Mouse (Mus musculus) kidney, adult 9 months (tissue): ENCODE measurements at regions not wholly inside any gene's neighbourhood (a gene's known extent, or its start where the extent isn't known, plus 50 kb on each side); places are given as distances from the start of the nearest gene placed in this dataset.
A peak's percentile ranks its signal among the peaks of the same experiment; 100 is the strongest.

Experiments used
- DNase-seq: peaks from one replicate; pipeline ENCODE4 v3.0.0; 2022

DNA sequence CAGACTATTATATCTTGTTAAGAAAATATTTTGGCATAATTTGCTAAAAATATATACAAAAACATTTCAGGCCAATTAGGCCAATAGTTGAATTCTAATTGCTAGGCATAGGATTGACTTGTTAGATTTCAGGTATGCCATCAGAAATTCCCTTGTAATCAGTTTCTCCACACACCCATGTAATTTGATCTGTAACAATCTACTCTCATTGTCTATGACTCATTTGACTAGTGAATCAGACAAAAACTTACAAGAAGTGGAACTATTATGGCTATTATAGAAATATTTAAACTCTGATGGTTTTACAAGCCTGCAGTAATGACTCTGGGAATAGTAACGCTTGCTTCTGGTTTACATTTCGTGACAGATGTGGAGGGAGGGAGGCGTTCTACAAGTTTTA lies 338.9 kb upstream of the Ptbp2 start:
- DNase-seq, result no peak

DNA sequence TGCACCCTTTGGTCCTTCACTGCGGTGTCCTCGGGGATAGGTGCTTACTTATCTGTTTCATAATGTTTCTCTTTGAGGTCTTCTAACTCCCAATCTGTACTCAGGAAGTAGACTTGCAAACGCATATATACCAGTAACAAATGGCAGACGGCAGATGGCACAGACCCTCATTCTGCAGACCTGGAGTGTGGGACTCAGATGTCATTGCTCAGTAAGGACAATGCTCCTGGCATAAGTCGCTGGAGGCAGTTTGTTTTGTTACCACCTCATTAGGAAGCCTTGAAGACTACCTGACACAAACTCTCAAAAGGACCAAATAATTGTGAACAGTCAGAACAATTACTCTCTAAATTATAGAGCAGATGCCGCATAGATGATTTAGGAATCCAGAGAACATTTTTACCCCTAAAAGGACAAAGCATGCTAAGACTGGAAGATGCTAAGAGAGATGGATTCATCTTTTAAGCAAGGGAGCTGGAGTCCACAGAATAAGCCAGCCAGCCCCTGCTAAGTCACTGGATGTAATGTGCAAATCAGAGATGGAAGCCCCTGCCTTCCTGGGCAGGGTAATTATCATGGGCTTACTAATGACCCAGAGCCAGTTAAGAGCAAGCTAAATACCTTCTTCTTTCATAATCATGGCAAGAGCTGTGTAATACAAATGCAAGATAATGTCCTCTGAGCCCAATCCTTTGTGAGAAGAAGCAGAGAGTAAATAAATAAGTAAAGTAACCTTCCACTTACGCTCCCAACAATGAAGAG lies 299.1 kb upstream of the Ptbp2 start:
- DNase-seq, result no peak

DNA sequence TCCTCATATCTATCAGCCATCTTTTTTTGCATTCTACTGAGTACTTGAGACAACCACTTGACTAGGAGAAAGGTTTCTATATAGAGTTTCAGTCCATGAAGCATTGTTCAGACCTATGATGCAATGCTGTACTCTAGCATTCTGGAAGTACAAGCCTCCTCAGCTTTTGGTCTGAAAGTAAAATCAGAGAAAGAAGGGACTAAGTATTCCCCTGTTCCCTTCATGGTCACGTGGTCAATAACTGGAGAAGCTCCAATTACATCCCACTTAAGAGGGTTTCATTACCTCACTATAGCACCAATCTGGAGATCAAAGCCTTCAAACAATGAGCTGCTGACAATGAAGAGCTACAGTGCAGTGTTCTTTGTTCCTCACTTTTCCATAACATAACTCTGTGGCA lies 289.3 kb upstream of the Ptbp2 start:
- no peak for DNase-seq

DNA sequence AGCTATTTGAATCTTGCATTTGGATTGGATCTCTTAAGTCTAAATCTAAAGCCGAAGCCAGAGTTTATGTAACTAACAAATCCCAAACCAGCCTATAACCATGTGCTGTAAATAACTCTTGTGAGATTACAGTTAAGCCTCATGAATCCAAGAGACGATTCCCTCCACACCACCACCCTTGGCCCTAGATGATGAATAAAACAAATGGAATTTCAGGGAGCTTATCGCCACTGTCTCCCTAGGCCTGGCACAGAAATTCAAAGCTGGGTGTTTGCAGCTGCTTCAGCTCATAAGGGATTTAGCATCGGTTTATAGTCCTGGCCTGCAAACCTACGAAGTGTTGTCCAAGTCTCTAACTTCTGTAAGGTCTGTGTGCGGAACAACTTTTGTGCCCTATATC lies 281.4 kb upstream of the Ptbp2 start:
- no peak for DNase-seq

DNA sequence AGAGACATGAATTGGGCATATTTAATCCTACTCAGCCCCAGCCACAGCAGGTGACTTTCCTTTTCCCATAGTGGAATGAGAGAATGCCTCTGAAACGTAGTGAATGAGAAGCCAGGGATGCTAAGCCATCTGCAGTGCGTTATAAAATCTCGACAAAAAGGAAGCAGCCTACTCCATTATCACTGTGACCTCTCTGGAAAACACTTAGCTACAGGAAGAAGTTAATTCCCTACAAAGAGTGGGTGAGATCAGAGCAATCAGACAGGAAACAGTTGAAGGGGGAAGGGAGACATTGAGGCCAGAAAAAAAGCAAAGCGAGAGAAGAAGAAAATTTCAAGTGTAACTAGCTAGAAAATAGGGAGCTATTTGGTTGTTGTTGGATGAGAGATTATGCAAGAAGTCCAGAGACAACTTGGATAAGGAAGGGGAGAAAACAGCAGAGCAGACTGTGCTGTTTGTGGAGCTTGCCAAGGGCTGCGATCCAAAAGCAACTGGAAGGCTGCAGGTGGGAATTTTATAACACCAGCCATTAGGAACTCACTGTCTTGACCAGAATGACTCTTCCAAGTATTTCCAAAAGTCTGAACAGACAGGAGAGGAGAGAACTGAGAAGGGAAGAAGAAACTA lies 280.7 kb upstream of the Ptbp2 start:
- no peak for DNase-seq

DNA sequence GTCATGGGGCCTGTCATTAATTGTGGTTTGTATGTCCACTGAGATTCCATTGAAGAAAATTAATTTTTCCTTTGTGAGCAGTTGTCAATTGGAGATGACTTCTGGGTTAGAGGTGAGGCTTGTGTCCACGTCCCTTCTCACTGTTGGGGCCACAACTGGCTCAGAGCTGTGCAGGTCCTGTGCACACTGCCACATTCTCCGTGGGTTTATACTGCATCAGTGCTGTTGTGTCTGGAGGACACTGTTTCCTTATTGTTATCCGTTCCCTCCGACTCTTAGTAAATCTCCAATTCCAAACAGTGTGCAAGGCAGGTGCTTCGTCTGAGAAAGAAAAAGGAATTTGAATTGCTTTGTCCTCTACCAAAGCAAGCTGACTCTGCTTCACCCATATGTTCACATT lies 278.0 kb upstream of the Ptbp2 start:
- DNase-seq, result no peak

DNA sequence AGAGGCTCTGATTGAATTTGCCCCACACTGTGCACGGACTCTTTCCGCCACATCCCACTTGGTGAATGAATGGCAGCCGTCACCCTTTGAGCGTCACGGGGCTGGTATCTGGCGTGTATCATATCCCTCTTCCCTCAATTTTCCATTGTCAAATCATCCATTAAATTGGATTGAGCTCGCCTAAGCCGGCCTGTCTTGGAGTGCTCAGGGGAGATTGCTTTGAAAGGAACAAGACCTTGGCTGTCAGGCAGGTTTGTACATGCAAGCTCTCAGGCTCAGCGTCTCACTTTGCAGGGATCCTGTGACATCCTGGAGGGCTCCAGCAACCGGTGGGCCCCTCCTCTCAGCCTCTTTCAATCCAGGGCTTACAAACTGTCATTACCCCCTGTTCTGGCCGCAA lies 275.7 kb upstream of the Ptbp2 start:
- DNase-seq, result no peak

DNA sequence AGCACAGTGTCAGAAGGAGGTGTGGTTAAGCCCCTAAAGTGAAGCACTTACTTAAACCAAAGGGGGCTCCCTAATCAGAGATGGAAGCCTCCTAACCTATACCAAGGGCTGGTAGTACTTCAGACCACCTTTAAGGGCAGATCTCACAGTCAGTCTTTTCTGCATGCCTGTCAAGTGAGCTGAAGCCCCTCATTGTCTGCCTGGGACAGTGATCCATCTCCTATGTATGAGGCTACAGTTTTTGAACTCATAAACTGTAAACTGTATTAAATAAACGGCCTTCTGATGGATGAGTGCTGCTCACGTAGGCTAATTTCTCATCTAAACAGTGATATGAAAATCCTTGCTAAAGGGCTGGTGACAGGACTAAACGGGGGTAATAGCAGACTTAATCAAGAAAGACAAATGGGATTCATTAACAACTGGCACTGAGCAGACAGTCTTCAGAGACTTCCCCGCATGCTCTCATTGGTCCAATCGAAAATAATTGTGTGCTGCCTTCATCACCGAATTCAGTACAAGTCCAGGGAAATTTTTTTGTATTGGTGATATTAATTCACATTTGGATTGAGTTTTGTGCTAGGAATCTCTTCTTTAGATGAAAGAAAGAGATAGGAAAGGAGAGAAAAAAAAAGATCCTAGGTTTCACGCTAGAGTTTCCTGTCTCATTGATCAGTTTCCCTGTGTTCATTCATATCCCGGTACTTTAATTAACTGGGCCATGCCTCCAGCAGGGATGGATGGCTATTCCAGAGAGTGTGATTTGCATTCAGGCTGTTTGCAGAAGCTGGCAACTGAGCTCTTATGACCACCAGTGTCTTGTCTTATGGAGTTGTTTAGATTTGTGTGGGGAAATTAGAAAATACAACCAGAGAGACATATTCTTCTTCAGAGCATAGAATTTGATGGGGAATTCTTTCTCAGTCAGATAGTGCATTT lies 271.2 kb upstream of the Ptbp2 start:
- no peak for DNase-seq

DNA sequence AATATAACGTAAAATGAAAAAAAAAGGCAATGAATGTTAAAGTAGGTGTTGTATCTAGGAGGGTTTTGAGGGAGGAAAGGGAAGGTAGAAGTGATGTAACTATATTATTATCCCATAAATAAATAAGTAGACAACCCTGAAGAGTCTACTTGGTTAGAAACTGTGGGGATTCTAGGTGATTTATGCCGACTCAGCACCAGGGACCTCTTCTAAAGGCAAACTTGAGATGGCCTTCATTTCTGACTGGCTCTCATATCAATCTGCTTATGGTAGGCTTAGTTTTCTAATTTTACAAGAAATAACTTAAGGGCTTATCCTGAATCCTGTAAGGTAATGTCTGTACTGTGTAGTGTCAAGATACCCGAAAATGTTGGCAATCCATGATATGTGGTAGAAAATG lies 263.0 kb upstream of the Ptbp2 start:
- no peak for DNase-seq

DNA sequence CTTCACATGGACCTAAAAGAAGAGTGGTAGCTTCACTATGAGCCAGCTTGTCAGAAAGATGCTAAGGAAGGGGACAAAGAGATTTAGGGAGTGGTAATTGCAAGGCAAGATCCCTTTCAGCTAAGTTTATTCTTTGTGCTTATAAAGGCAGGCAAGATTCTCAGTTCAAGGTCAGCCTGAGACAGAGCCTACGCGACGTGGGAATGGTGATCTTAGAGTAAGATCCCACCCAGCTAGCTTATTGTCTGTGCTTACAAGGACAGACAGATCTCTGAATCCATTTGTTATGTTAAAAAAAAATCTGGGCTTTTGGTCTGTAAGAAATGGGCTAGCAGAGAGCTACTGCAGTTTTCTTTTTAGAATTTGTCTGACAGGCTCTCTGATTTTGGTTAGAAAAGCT lies 253.3 kb upstream of the Ptbp2 start:
- no peak for DNase-seq

DNA sequence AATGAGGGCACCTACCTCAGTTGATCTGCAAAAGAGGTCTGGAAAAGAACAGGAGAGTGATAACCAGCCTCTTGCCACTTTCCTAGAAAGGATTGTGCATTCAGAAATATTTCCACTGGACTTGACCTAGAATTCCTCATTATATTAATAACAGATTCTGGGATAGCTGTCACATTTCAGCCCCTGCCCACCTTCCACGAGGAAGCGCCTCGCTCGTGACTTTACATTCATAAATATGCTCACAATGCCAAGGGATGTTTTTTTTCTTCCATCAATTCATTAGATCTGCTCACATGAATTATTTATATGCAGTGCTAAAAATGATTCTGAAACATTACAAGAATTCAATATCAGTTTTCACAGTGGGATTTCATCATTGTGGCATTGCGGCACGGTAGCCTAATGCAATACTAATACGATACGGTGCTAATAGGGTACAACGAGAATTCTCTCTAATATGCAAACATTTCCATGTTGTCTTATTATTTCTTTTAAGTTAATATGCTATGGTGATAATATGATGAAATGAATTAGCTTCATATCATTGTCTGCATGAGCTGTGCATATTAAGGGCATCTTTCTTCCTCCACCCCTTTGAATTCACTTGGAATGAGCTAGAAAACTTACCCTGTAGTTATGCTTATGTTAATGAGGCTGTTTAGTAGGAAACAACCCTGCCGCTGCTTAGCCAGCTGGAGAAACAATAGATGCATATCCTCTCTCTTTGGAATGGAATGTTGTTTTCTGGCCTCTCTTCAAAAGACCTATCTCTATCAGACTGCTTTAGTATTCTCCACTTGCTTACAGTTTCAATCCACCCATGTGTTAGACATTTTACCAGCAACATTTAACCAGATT lies 235.8 kb upstream of the Ptbp2 start:
- DNase-seq, result no peak

DNA sequence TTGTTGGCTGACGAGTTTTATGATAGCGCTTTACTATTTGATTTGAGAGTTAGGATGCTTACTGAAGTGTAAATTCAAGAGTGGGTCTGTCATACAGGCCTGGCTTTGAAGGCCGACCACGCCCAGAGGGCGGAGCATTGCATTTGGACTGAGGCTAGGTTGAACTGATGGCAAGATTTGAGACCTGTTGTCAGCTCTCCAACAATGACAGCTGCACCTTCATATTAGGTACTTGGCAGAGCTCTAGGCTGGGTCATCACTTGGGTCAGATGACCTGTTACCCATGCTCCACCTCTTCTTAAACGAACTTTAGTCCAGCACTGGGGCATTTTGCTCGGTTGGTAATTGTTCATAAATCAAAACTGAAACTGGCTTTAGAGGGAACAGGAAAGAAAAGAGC lies 231.1 kb upstream of the Ptbp2 start:
- no peak for DNase-seq

DNA sequence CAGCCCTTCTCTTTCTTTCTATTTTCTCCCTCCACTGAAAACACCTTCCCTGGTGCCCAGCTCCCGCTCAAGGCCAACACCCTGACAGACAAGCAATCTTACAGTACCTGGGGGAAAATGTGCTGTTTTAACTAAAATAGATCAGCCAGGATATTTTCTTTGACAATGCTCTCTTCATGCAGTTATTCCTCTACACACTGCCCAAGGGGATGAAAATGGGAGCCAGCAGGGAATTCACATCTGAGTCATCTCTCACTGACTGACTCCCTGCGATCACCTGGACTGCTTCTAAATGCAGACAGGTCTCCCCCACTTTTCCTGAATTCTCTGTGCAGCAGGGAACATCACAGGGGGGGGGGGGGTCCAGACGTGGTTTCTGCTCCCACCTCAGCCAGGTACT lies 227.6 kb upstream of the Ptbp2 start:
- DNase-seq, result no peak

DNA sequence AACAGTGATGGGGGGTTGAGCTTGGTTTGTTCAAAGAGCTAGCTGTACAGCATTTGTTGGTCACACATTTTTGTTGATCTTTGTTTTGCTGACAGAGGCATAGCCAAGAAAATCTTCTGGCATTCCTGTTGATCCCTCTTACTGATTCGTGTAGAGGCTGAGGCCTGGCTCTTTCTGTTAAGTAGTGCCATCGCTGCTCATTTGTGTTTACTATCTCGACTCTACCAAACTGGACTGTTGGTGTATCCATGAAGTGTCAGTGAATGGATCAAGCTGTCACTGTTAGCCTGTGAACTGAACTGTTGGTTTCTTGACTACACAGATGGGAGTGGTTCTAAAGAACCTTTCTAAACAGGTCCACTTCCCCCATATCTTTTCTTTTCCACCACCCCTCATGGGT lies 223.8 kb upstream of the Ptbp2 start:
- DNase-seq, result no peak

DNA sequence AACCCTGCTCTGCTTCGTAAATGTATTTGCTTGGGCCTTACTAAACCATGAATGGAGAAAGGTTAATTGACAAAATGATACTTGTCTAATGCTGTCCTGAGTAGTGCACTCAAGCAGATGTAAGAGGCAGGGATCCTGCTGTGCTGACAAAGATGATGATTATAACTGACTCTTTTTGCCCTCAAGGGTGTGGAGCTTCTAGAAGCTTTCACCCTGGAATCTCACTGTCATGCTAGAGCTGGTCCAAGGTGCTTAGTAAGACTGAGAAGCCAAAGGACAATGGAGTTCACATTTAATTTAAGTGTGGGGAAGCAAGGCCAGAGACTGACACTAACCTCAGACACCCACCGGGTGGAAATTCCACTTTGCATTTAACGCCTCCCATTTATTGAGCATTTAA lies 220.3 kb upstream of the Ptbp2 start:
- no peak for DNase-seq

DNA sequence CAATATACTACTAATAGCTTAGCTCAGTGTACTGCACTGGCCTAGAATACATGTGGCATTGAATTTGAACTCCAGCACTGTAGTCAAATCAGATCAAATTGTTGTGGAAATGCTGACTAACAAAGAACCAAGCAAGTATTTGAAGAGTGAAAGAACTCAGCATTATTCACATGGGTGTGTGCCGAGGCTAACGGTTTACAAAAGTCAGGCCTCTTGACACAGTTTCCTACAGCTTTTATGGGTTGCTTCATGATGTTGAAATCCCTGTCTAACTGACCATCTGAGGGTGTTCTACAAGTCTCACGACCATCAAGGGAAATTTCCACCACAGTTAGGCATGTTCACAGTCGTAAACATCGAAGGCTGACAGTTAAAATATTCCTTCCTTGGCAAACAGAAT lies 216.0 kb upstream of the Ptbp2 start:
- DNase-seq, result no peak

DNA sequence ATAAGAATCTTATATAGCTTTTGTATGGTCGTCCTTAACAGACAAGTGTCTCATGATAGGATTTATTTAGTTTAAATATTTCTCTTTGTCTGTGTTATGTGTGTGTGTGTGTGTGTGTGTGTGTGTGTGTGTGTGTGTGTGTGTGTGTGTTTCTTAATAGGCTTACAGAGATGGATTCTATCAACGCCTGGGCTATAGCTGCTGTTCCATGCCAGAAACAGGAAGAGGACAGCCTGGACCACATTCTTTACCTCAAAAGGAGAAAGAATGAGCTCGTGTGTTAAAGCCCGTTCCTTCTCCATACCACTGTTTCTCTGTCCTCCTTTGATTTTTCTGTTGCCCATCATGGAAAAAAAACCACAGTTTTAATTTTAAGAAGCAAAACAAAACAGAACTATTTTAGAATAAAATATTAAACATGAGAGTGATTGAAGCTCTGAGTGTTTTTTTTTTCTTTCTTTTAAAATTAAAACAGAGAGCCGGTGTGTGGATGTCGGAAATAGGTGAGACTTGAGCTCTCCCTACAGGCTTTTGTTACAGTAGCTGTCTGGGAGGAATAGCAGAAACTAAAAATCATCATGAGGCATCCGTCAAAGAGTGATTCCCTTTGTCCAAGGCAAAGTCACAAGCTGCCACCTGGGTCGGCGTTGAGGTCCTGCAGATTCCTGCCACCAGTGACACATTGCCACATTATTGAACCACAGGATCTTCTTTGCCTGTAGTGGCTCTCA lies 212.2 kb upstream of the Ptbp2 start:
- DNase-seq, result no peak

DNA sequence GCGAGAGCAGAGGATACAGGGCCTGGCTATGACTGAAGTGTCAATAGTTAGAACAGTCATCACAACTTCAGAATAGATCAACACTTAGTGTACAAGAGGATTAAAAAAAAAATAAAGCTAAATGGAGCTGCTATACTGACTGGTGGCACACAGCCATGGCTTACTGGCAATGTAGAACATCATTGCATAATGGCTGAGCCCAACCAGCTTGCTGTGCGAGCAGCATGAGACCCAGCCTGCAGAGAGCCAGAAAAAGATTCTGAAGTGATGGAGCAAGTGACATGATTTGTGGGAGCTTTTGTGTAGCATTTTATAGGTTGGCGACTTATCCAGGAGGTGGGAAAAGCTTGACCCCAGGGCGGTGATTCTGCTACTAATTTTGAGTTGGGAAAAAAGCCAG lies 211.5 kb upstream of the Ptbp2 start:
- peak; percentile 1 for DNase-seq

DNA sequence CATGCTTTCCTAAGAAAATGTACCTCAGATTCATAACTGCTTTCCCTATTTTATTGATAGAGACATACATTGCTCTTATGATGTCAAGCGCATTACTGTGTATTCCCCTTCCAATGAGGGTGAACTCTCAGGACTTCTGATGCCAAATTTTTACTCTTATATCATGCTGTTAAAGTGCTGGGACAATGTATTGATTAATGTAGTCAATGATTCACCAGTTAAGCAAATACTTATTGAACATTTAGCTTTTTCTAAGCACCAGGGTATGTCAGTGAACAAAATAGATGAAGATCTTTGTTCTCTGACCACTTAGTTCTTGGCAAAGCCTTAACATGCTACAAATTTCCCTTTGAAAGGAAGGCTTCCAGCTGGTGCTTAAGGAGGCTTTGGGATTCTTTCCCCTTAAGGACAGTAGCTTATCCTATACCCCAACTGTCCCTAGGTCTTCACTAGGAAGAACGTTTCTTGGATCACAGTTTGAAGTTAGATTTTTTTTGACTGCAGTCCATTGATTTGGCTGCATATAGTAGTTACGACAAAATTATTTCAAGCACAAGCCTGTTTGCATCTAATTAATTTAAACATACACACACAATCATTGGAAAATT lies 203.1 kb upstream of the Ptbp2 start:
- DNase-seq, result no peak

DNA sequence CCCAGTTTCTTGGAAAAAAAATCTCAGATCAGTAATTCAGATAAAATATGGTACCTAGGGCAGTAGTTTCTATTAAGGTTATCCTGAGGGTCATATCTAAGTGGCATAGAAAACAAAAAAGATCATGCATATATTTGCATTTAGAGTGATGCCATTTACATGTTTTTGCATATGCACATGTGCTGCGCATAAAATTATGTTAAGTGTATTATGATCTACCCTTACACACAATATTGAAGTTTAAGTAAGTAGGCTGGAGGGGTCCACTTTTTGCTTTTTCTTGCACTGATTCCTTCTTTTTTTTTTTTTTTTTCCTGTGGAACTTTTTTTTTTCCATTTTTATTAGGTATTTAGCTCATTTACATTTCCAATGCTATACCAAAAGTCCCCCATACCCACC lies 193.1 kb upstream of the Ptbp2 start:
- no peak for DNase-seq

DNA sequence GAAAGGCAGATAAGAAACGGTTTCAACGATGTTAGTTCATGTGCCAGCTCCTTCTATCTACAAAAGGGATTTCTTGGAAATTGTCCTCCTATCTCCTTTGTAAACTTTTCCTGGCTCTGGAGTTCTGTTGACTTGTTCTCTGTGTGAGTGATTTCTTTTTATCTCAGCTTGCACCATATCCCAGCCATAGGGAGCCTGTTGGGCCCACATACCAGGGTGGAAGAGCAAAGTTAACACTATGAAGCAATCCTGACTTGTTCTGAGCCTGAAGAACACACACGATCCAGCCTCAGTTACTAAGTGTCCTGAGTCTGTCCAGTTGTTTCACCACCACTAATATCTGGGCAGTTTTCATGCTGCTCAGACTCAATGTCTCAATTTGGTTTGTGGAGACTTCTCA lies 192.1 kb upstream of the Ptbp2 start:
- DNase-seq, result no peak
